Mouse (Mus musculus) T-helper 17 cell (primary cell): ENCODE data around the gene Nbl1.

Source experiments
- in situ Hi-C, 2 experiments: fragments of 300-600 bp; cut with MboI, MseI; formaldehyde crosslinking; loops; 1 replicate in 1 of 2; 2 replicates in 1 of 2; pipeline ENCODE4 v1.15.1; 2025; ENCODE audit warnings: high pct_unique_total_duplicates in 2 of 2

Gene Nbl1

GRCm38 (mm10) chr4:139092356-139093195 lies at the start of gene Nbl1:
Nbl1 (minus strand) TSS chr4:139092993.
- in situ Hi-C loops, result loop anchor here in 1 of 2 experiments (25.0 kb wide), 1 partner anchor 170 kb away; no protein-coding TSS in a partner anchor

- in situ Hi-C loops, result no loop called here
Observed at GRCm38 (mm10) chr4:139141785-139142184, 49.0 kb upstream of the Nbl1 start.

- in situ Hi-C loops, result no loop called here
Observed at GRCm38 (mm10) chr4:139140267-139140666, 47.5 kb upstream of the Nbl1 start.

- in situ Hi-C loops, result loop anchor here in 1 of 2 experiments (5.0 kb wide), 1 partner anchor 51 kb away; no protein-coding TSS in a partner anchor
Observed at GRCm38 (mm10) chr4:139136011-139136410, 43.2 kb upstream of the Nbl1 start.

GRCm38 (mm10) chr4:139133109-139133508 lies 40.3 kb upstream of the Nbl1 start:
- in situ Hi-C loops, result no loop called here

- in situ Hi-C loops, result no loop called here
Observed at GRCm38 (mm10) chr4:139131858-139132672, 39.3 kb upstream of the Nbl1 start.

- in situ Hi-C loops, result no loop called here
Observed at GRCm38 (mm10) chr4:139130701-139131549, 38.1 kb upstream of the Nbl1 start, which contains the start of gene Minos1. Minos1 (minus strand) TSS chr4:139131113.

- in situ Hi-C loops, result no loop called here
Observed at GRCm38 (mm10) chr4:139129806-139130700, 37.3 kb upstream of the Nbl1 start.

- in situ Hi-C loops, result no loop called here
Observed at GRCm38 (mm10) chr4:139126475-139126874, 33.7 kb upstream of the Nbl1 start.

GRCm38 (mm10) chr4:139124940-139125339 lies 32.1 kb upstream of the Nbl1 start:
- in situ Hi-C loops, result no loop called here

GRCm38 (mm10) chr4:139122557-139122956 lies 29.8 kb upstream of the Nbl1 start:
- in situ Hi-C loops, result no loop called here

- in situ Hi-C loops, result no loop called here
Observed at GRCm38 (mm10) chr4:139120998-139121397, 28.2 kb upstream of the Nbl1 start.

- in situ Hi-C loops, result no loop called here
Observed at GRCm38 (mm10) chr4:139120281-139120814, 27.6 kb upstream of the Nbl1 start.

GRCm38 (mm10) chr4:139116356-139117063 lies 23.7 kb upstream of the Nbl1 start:
- in situ Hi-C loops, result no loop called here

GRCm38 (mm10) chr4:139115721-139116120 lies 22.9 kb upstream of the Nbl1 start:
- in situ Hi-C loops, result no loop called here

- in situ Hi-C loops, result no loop called here
Observed at GRCm38 (mm10) chr4:139112482-139112881, 19.7 kb upstream of the Nbl1 start.

- in situ Hi-C loops, result no loop called here
Observed at GRCm38 (mm10) chr4:139111421-139111820, 18.6 kb upstream of the Nbl1 start.

- in situ Hi-C loops, result no loop called here
Observed at GRCm38 (mm10) chr4:139110858-139111257, 18.1 kb upstream of the Nbl1 start.

- in situ Hi-C loops, result no loop called here
Observed at GRCm38 (mm10) chr4:139105453-139105852, 12.7 kb upstream of the Nbl1 start.
